Mouse (Mus musculus): Measurements from ENCODE around the gene Hk3. TPM values are rescaled to one million over a fixed set of nuclear protein-coding genes. Genes with fewer than 3 reads are reported as not detected.

Hk3 gene
- polyA plus RNA-seq, 1 experiment from 2014 or later: 2.6 TPM

GRCm38 (mm10) chr13:55008589-55008988 lies 12.6 kb downstream of the Hk3 start:
- Histone ChIP-seq H3K36me3 (ENCODE audit: control insufficient read depth, insufficient read depth, low read length) (no peaks in the 10 kb centered on the region), H3K27ac (ENCODE audit: low read length) (no peak overlapping the region), H3K4me1 (ENCODE audit: control insufficient read depth, insufficient read depth, low read length) (peaks cover 10% of the 10 kb centered on the region), H3K27me3 (ENCODE audit: control insufficient read depth, insufficient read depth, low read length) (no peaks in the 10 kb centered on the region), H3K9ac (ENCODE audit: low read length) (no peak overlapping the region), H3K4me2 (ENCODE audit: low read depth, low read length) (no peak overlapping the region), H3K9me3 (replicated peaks; ENCODE audit: control insufficient read depth, low read length) (no peaks in the 10 kb centered on the region), H3K4me3 (replicated peaks; ENCODE audit: low read length) (no peak overlapping the region)
- 77% methylated on average over 6 of the region's 6 CpGs for WGBS
- ATAC-seq (ENCODE audit: insufficient read depth, low FRiP score): no peak

- Histone ChIP-seq H3K4me2 (ENCODE audit: low read depth, low read length) (no peak overlapping the region), H3K36me3 (ENCODE audit: control insufficient read depth, insufficient read depth, low read length) (no peaks in the 10 kb centered on the region), H3K9ac (ENCODE audit: low read length) (no peak overlapping the region), H3K27ac (ENCODE audit: low read length) (no peak overlapping the region), H3K27me3 (ENCODE audit: control insufficient read depth, insufficient read depth, low read length) (no peaks in the 10 kb centered on the region), H3K9me3 (replicated peaks; ENCODE audit: control insufficient read depth, low read length) (no peaks in the 10 kb centered on the region), H3K4me3 (replicated peaks; ENCODE audit: low read length) (no peak overlapping the region), H3K4me1 (ENCODE audit: control insufficient read depth, insufficient read depth, low read length) (peaks cover 7% of the 10 kb centered on the region)
- WGBS: 73% methylated on average over 7 of the region's 7 CpGs
- ATAC-seq (ENCODE audit: insufficient read depth, low FRiP score): no peak
Measured at GRCm38 (mm10) chr13:55006415-55006742, 14.8 kb downstream of the Hk3 start.

- H3K9me3 ChIP-seq (replicated peaks; ENCODE audit: control insufficient read depth, low read length): no peaks in the 10 kb centered on the region
- no peak overlapping the region for H3K4me3 ChIP-seq (replicated peaks; ENCODE audit: low read length)
- ATAC-seq (ENCODE audit: insufficient read depth, low FRiP score): no peak
- no peaks in the 10 kb centered on the region for H3K36me3 ChIP-seq (ENCODE audit: control insufficient read depth, insufficient read depth, low read length)
- peaks cover 7% of the 10 kb centered on the region for H3K4me1 ChIP-seq (ENCODE audit: control insufficient read depth, insufficient read depth, low read length)
- no peak overlapping the region for H3K9ac ChIP-seq (ENCODE audit: low read length)
- 43% methylated on average over 31 of the region's 31 CpGs for WGBS
- H3K27me3 ChIP-seq (ENCODE audit: control insufficient read depth, insufficient read depth, low read length): no peaks in the 10 kb centered on the region
- no peak overlapping the region for H3K27ac ChIP-seq (ENCODE audit: low read length)
- H3K4me2 ChIP-seq (ENCODE audit: low read depth, low read length): no peak overlapping the region
Measured at GRCm38 (mm10) chr13:55005691-55006414, 15.3 kb downstream of the Hk3 start.

- no peak overlapping the region for H3K27ac ChIP-seq (ENCODE audit: low read length)
- H3K9me3 ChIP-seq (replicated peaks; ENCODE audit: control insufficient read depth, low read length): no peaks in the 10 kb centered on the region
- peaks cover 7% of the 10 kb centered on the region for H3K4me1 ChIP-seq (ENCODE audit: control insufficient read depth, insufficient read depth, low read length)
- 47% methylated on average over 11 of the region's 11 CpGs for WGBS
- H3K27me3 ChIP-seq (ENCODE audit: control insufficient read depth, insufficient read depth, low read length): no peaks in the 10 kb centered on the region
- H3K36me3 ChIP-seq (ENCODE audit: control insufficient read depth, insufficient read depth, low read length): no peaks in the 10 kb centered on the region
- no peak overlapping the region for H3K4me3 ChIP-seq (replicated peaks; ENCODE audit: low read length)
- peak; percentile 48; the same call in 1 of the 2 replicates for ATAC-seq (ENCODE audit: insufficient read depth, low FRiP score)
- H3K4me2 ChIP-seq (ENCODE audit: low read depth, low read length): no peak overlapping the region
- H3K9ac ChIP-seq (ENCODE audit: low read length): no peak overlapping the region
Measured at GRCm38 (mm10) chr13:55004646-55005045, 16.5 kb downstream of the Hk3 start.

- H3K27ac ChIP-seq (ENCODE audit: low read length): no peak overlapping the region
- H3K9ac ChIP-seq (ENCODE audit: low read length): no peak overlapping the region
- H3K27me3 ChIP-seq (ENCODE audit: control insufficient read depth, insufficient read depth, low read length): no peaks in the 10 kb centered on the region
- ATAC-seq (ENCODE audit: insufficient read depth, low FRiP score): no peak
- H3K9me3 ChIP-seq (replicated peaks; ENCODE audit: control insufficient read depth, low read length): no peaks in the 10 kb centered on the region
- 72% methylated on average over 10 of the region's 10 CpGs for WGBS
- no peaks in the 10 kb centered on the region for H3K36me3 ChIP-seq (ENCODE audit: control insufficient read depth, insufficient read depth, low read length)
- H3K4me1 ChIP-seq (ENCODE audit: control insufficient read depth, insufficient read depth, low read length): peaks cover 7% of the 10 kb centered on the region
- H3K4me2 ChIP-seq (ENCODE audit: low read depth, low read length): no peak overlapping the region
- H3K4me3 ChIP-seq (replicated peaks; ENCODE audit: low read length): no peak overlapping the region
Measured at GRCm38 (mm10) chr13:55002090-55002489, 19.1 kb downstream of the Hk3 start.

GRCm38 (mm10) chr13:55000433-55000832 lies 20.8 kb downstream of the Hk3 start:
- no peaks in the 10 kb centered on the region for H3K9me3 ChIP-seq (replicated peaks; ENCODE audit: control insufficient read depth, low read length)
- H3K4me2 ChIP-seq (ENCODE audit: low read depth, low read length): no peak overlapping the region
- H3K27me3 ChIP-seq (ENCODE audit: control insufficient read depth, insufficient read depth, low read length): no peaks in the 10 kb centered on the region
- H3K4me1 ChIP-seq (ENCODE audit: control insufficient read depth, insufficient read depth, low read length): peaks cover 3% of the 10 kb centered on the region; the same call in 1 of the 2 replicates
- no peak overlapping the region for H3K4me3 ChIP-seq (replicated peaks; ENCODE audit: low read length)
- H3K27ac ChIP-seq (ENCODE audit: low read length): no peak overlapping the region
- WGBS: 76% methylated on average over 10 of the region's 10 CpGs
- no peak for ATAC-seq (ENCODE audit: insufficient read depth, low FRiP score)
- H3K9ac ChIP-seq (ENCODE audit: low read length): no peak overlapping the region
- H3K36me3 ChIP-seq (ENCODE audit: control insufficient read depth, insufficient read depth, low read length): no peaks in the 10 kb centered on the region

- no peak for ATAC-seq (ENCODE audit: insufficient read depth, low FRiP score)
- Histone ChIP-seq H3K9me3 (replicated peaks; ENCODE audit: control insufficient read depth, low read length) (no peaks in the 10 kb centered on the region), H3K4me2 (ENCODE audit: low read depth, low read length) (no peak overlapping the region), H3K4me1 (ENCODE audit: control insufficient read depth, insufficient read depth, low read length) (no peaks in the 10 kb centered on the region), H3K4me3 (replicated peaks; ENCODE audit: low read length) (no peak overlapping the region), H3K27ac (ENCODE audit: low read length) (no peak overlapping the region), H3K36me3 (ENCODE audit: control insufficient read depth, insufficient read depth, low read length) (no peaks in the 10 kb centered on the region), H3K9ac (ENCODE audit: low read length) (no peak overlapping the region), H3K27me3 (ENCODE audit: control insufficient read depth, insufficient read depth, low read length) (no peaks in the 10 kb centered on the region)
- WGBS: 84% methylated on average over 8 of the region's 8 CpGs
Measured at GRCm38 (mm10) chr13:54997568-54997967, 23.6 kb downstream of the Hk3 start.

- Histone ChIP-seq H3K9ac (ENCODE audit: low read length) (no peak overlapping the region), H3K36me3 (ENCODE audit: control insufficient read depth, insufficient read depth, low read length) (no peaks in the 10 kb centered on the region), H3K27ac (ENCODE audit: low read length) (no peak overlapping the region), H3K4me1 (ENCODE audit: control insufficient read depth, insufficient read depth, low read length) (no peaks in the 10 kb centered on the region), H3K9me3 (replicated peaks; ENCODE audit: control insufficient read depth, low read length) (no peaks in the 10 kb centered on the region), H3K27me3 (ENCODE audit: control insufficient read depth, insufficient read depth, low read length) (no peaks in the 10 kb centered on the region), H3K4me2 (ENCODE audit: low read depth, low read length) (no peak overlapping the region), H3K4me3 (replicated peaks; ENCODE audit: low read length) (no peak overlapping the region)
- no peak for ATAC-seq (ENCODE audit: insufficient read depth, low FRiP score)
- 54% methylated on average over 6 of the region's 6 CpGs for WGBS
Measured at GRCm38 (mm10) chr13:54995161-54995560, 26.0 kb downstream of the Hk3 start.

GRCm38 (mm10) chr13:54994576-54994975 lies 26.6 kb downstream of the Hk3 start:
- WGBS: 23% methylated on average over 4 of the region's 4 CpGs
- no peaks in the 10 kb centered on the region for H3K9me3 ChIP-seq (replicated peaks; ENCODE audit: control insufficient read depth, low read length)
- H3K4me3 ChIP-seq (replicated peaks; ENCODE audit: low read length): no peak overlapping the region
- no peak for ATAC-seq (ENCODE audit: insufficient read depth, low FRiP score)
- no peaks in the 10 kb centered on the region for H3K27me3 ChIP-seq (ENCODE audit: control insufficient read depth, insufficient read depth, low read length)
- H3K4me2 ChIP-seq (ENCODE audit: low read depth, low read length): no peak overlapping the region
- no peak overlapping the region for H3K27ac ChIP-seq (ENCODE audit: low read length)
- no peaks in the 10 kb centered on the region for H3K36me3 ChIP-seq (ENCODE audit: control insufficient read depth, insufficient read depth, low read length)
- H3K4me1 ChIP-seq (ENCODE audit: control insufficient read depth, insufficient read depth, low read length): no peaks in the 10 kb centered on the region
- no peak overlapping the region for H3K9ac ChIP-seq (ENCODE audit: low read length)

All from stomach, embryonic 16.5 days (tissue).